Mouse (Mus musculus) heart, adult 11 months (tissue): ENCODE results near the gene Myh10.
A peak's percentile ranks its signal among the peaks of the same experiment; 100 is the strongest.

Experiments
- DNase-seq: peaks from one replicate; pipeline ENCODE4 v3.0.0; 2022

Gene Myh10

DNA sequence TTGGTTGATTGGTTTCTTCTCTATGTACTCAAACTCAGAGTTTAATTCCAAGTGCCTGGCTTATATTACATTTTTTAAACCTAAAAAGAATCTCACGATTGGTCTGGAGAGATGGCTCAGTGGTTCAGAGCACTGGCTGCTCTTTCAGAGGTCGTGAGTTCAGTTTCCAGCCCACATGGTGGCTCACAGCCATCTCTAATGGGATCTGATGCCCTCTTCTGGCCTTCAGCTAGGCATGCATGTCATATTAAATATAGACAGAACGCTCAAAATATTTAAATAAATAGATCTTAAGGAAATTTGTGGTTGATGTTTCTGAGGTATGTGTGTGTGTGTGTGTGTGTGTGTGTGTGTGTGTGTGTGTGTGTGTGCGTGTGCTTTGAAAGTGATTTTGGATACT lies 113.8 kb downstream of the Myh10 start:
- no peak for DNase-seq

GRCm38 (mm10) chr11:68807787-68808186 lies 116.4 kb downstream of the Myh10 start:
- no peak for DNase-seq

GRCm38 (mm10) chr11:68811881-68812577 lies 120.7 kb downstream of the Myh10 start:
- DNase-seq, result no peak

DNA sequence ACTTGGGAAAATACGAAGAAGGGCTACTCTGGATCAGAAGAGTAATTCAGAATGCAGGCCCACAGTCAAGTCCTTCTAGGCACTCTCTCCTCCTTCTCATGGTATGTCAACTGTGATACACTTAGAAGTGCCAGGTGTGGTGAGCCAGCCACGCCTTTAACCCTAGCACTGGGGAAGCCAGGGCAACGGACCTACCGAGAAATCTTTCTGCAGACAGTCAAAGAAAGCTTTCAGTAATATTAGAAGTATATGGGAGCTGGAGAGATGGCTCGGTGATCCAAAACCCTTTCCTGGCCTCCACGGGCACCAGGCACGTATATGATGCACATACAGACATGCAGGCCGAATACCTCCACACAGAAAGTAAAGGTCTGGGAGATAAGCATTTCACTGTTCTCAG lies 127.1 kb downstream of the Myh10 start:
- peak; percentile 59 for DNase-seq

- DNase-seq, result peak; percentile 68
These were observed 128.0 kb downstream of the Myh10 start for GRCm38 (mm10) chr11:68819226-68819805.

DNA sequence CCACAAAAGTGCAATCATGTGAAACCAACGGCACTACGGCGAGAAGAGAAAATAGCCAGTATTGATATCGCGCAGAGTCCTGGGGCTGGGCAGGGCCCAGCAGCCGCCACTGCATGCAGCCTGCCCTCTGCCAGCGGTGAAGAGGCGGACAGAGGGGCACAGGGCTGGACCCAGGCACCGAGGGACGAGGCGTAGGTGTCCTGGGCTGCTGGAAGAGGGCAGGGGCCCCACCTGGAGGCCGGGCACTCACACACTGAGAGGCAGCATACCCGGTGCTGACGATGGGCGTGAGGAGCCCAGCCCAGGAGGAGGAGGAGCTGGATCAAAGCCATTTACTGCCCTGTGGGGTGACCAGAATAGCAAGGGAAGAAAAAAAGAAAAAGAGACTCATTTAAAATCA lies 131.0 kb downstream of the Myh10 start:
- DNase-seq, result peak; percentile 85

DNA sequence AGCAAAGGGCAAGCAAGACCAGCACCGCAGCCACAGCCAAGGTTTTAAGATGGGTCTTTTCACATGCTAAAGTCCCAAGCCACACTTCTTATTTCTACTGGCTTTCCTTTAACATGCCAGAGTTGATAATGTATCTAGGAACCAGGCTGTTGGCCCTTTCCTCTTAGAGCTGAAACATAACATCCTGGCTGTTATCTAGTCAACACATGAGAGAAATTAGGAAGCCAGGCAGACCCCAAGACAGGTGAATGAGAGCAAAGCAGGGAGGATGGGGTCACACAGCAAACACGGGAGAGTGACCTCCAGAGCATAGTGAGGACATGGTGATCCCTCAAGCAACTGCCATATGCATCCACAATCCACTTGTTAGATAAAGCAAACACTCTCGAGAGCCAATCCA lies 135.4 kb downstream of the Myh10 start:
- peak; percentile 67 for DNase-seq

- peak; percentile 64 for DNase-seq
These were observed 140.2 kb downstream of the Myh10 start for GRCm38 (mm10) chr11:68831580-68831979.

GRCm38 (mm10) chr11:68832793-68833192 lies 141.4 kb downstream of the Myh10 start:
- peak; percentile 70 for DNase-seq

DNA sequence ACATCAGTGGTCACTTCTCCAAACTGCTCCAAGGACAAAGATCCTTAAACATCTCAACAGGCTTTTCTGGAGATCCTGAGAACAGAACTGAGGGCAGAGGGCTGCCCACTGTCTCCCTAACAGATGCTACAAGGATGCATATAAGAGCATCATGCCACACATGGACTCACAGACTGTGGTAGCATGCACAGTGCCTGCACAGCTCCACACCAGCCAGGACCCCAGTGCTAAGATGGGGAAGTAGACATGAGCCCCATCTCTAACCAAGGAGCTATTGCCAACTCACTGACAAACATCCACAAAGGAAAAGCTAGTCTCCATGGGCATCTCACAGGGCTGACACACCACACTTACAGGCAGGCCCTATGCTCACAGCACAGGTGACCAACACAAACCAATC lies 142.2 kb downstream of the Myh10 start:
- peak; percentile 79 for DNase-seq

DNA sequence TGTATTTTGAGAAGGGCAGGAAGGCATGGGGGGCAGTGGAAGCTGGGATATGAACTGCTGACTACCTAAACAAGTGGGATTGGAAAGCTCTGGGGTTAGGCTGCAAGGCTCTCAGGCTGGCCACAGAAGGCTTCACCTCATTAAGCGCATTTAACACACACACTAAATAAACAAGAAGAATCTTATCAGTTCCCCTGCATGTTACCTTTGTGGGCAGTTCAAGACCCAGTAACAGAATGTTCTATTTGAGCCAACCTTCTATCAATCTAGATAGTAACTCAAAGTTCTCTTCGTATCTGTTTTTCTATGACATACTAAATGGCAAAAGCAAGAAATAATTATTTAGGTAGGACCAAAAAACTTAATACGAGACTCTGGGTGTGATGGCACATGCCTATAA lies 143.7 kb downstream of the Myh10 start:
- peak; percentile 61 for DNase-seq

- DNase-seq, result peak; percentile 60
These were observed 148.2 kb downstream of the Myh10 start for GRCm38 (mm10) chr11:68839606-68840005.

- DNase-seq, result peak; percentile 86
These were observed 159.5 kb downstream of the Myh10 start for GRCm38 (mm10) chr11:68850862-68851261.

DNA sequence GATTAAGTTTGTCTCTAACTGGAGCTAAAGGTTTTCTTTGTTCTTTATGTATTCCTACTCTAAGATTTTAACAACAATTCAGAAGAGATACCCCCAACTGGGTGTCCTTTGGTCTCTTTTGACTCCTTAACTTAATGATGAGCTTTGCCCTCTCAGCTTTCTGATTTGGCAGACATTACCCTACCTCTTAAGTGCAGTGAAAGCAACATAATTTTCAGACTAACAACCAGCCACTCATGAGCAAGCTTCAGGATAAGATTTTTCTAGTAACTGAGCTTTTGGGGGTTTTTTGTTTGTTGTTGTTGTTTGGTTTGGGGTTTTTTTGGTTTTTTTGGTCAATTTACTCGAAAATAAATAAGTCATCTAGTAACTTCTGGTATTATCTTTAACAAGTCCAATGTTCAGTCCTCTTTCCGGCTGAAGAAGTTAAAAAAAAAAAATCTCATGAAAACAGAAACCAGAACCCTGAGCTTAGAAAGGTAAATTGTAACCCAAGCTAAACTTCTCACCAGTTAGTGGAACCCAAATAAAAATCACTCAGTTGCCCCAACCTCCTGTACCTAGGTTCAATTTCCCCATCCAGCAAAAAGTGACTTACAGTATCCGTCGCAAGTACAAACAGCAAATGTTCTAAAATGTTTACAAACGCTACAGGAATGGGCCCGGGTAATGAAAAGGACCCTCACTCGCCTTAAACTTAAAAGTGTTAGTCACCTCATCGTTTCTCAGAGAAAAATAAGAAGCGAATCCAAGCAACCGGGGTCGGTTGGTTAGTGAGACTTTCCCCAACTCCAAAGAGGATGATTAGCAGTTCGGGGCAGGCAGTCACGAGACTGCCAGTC lies 160.5 kb downstream of the Myh10 start:
- peak; percentile 27 for DNase-seq

GRCm38 (mm10) chr11:68852486-68852901 lies 161.1 kb downstream of the Myh10 start:
- peak; percentile 99 for DNase-seq

- DNase-seq, result peak; percentile 100
These were observed 161.6 kb downstream of the Myh10 start for GRCm38 (mm10) chr11:68852932-68853409.

- peak; percentile 99 for DNase-seq
These were observed 162.4 kb downstream of the Myh10 start for GRCm38 (mm10) chr11:68853611-68854401.

DNA sequence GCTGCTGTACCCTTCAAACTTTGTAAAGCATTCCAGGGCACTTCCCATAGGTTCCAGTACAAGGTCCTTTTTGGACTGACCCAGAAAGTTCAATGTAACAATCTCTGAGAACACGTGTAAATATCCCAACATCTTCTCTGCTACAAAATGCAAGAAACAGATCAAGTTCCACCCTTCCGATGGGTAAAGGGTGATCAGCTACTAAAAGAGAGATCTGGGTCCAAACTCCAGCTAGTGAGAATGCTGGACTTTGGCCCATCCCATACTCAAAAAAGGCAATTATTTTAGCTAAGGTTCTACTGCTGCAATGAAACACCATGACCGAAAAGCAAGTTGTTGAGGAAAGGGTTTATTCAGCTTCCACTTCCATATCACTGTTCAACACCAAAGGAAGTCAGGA lies 163.3 kb downstream of the Myh10 start:
- no peak for DNase-seq

- DNase-seq, result no peak
These were observed 166.0 kb downstream of the Myh10 start for GRCm38 (mm10) chr11:68857329-68857728.

- DNase-seq, result no peak
These were observed 168.7 kb downstream of the Myh10 start for GRCm38 (mm10) chr11:68859943-68860593.

- DNase-seq, result peak; percentile 88
These were observed 170.9 kb downstream of the Myh10 start for GRCm38 (mm10) chr11:68862260-68862659.

GRCm38 (mm10) chr11:68863631-68864091 lies 172.3 kb downstream of the Myh10 start:
- DNase-seq, result peak; percentile 95
